Mouse (Mus musculus): Measurements from ENCODE around the gene Vmn1r85.

GRCm38 (mm10) chr7:13043120-13043444, 51.9 kb downstream of the Vmn1r85 start:
- no peak for TF ChIP-seq CTCF (IDR thresholded peaks at IDR 0.05; ENCODE audit: low read depth, low read length)
- no peak for TF ChIP-seq EP300 (IDR thresholded peaks at IDR 0.05; ENCODE audit: insufficient read depth, low read depth, low read length)
